9 mouse cellular contexts compared by ENCODE assay signal in the genomic region with DNA sequence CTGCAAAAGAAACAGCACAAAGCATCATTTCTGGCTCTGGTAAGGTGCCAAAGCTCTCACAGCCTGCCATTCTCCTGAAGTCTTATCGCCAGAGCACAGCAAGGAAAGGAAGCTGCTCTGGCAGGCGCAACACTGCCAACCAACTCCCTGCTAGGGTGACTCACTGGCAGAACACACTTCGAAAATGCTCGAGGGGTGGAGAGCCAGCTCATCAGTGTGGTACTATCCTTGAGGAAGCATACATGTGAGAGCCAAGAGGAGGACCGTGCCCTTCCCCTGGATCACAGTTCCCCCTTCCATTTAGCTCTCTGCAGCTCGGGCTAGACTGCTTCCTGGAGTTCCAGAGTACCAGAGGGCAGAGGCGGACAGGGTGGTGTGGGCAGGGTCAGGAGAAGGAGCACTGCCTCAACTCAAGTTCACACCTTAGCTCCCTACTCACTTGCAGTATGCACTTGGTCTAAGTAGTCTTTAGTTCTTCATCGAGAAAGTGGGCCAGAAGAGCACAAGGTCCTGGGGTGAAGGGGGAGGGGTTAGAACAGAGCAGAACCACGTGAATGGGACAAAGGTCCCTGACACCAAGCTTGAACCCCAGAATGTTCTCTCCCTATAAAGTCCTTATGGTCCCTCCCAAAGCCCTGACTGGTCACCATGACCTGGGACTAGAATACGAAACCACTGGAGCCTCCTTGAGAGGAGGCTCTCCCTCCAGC.
DNase-seq lines count a peak whose midpoint lies in the region; ATAC-seq lines count a peak whose summit lies in the region.
"Had no signal": no experiment of that assay in that cellular context is flagged by ENCODE, and none has a peak within 500 bp of the region (broad histone marks: within the 10 kb centered on the region; RNA-seq: fewer than 3 reads in every experiment).

No protein-coding gene starts in this region.

- no peak overlapping the region for H3K4me3 ChIP-seq in forebrain, embryonic 14.5 days (ENCODE audit: low read depth, low read length)
- no peak overlapping the region for H3K4me3 ChIP-seq in midbrain, embryonic 16.5 days (ENCODE audit: low read depth, low read length)
- H3K4me3 ChIP-seq: midbrain, embryonic 12.5 days had no signal

- H3K36me3 ChIP-seq in forebrain, embryonic 14.5 days (ENCODE audit: control insufficient read depth, insufficient read depth, low read length), result no peaks in the 10 kb centered on the region; the same call in 1 of the 2 replicates
- H3K36me3 ChIP-seq in midbrain, embryonic 16.5 days (ENCODE audit: control insufficient read depth, insufficient read depth, low read length), result no peaks in the 10 kb centered on the region

- ATAC-seq in forebrain, embryonic 14.5 days, result peak; percentile 63; the same call in 1 of the 2 replicates
- peak; percentile 27; the same call in 1 of the 2 replicates for ATAC-seq in midbrain, embryonic 16.5 days

- DNase-seq in kidney, adult 9 months, result peak; percentile 53
- no peak for DNase-seq in kidney, adult 18-20 months
- DNase-seq in adrenal gland, adult 2 months, result peak; percentile 73
- DNase-seq in forebrain, embryonic 14.5 days (ENCODE audit: low spot score), result peak; percentile 81
- DNase-seq in kidney, postnatal 36 days, result peak; percentile 39 to 43
- no peak for DNase-seq in c-Kit-positive CD71-positive TER-119-positive erythroid progenitor cells, embryonic 14.5 days (ENCODE audit: low spot score)
- DNase-seq in gastrocnemius, adult 18-20 months (ENCODE audit: low spot score), result no peak

- H3K4me2 ChIP-seq in forebrain, embryonic 14.5 days (ENCODE audit: low read length), result no peak overlapping the region
- no peak overlapping the region for H3K4me2 ChIP-seq in midbrain, embryonic 16.5 days (ENCODE audit: low read length)
- H3K4me2 ChIP-seq: midbrain, embryonic 12.5 days had no signal

- peaks cover 31% of the 10 kb centered on the region for H3K4me1 ChIP-seq in forebrain, embryonic 14.5 days (ENCODE audit: control insufficient read depth, insufficient read depth, low read length)
- H3K4me1 ChIP-seq in midbrain, embryonic 16.5 days (ENCODE audit: control insufficient read depth, insufficient read depth, low read length), result peaks cover 15% of the 10 kb centered on the region

- 72% methylated on average over 10 of the region's 10 CpGs for WGBS in forebrain, embryonic 14.5 days
- 75% methylated on average over 10 of the region's 10 CpGs for WGBS in midbrain, embryonic 16.5 days

- H3K27me3 ChIP-seq in forebrain, embryonic 14.5 days (replicated peaks; ENCODE audit: control insufficient read depth, insufficient read depth, low read length), result no peaks in the 10 kb centered on the region
- no peaks in the 10 kb centered on the region for H3K27me3 ChIP-seq in midbrain, embryonic 16.5 days (ENCODE audit: control insufficient read depth, insufficient read depth, low read depth, low read length)
- H3K27me3 ChIP-seq: midbrain, embryonic 12.5 days had no signal

- H3K27ac ChIP-seq in forebrain, embryonic 14.5 days (ENCODE audit: low read depth, low read length), result peak overlapping the region; percentile 22; the same call in 1 of the 2 replicates
- H3K27ac ChIP-seq in midbrain, embryonic 16.5 days (ENCODE audit: low read length), result no peak overlapping the region
- H3K27ac ChIP-seq: midbrain, embryonic 12.5 days had no signal

- H3K9me3 ChIP-seq in forebrain, embryonic 14.5 days (replicated peaks; ENCODE audit: control insufficient read depth, low read length), result no peaks in the 10 kb centered on the region
- no peaks in the 10 kb centered on the region for H3K9me3 ChIP-seq in midbrain, embryonic 16.5 days (replicated peaks; ENCODE audit: control insufficient read depth, low read length, poor library complexity, severe bottlenecking)
- H3K9me3 ChIP-seq: midbrain, embryonic 12.5 days had no signal

- no peak overlapping the region for H3K9ac ChIP-seq in forebrain, embryonic 14.5 days (ENCODE audit: low read length)
- H3K9ac ChIP-seq in midbrain, embryonic 16.5 days (ENCODE audit: low read depth, low read length), result no peak overlapping the region
- H3K9ac ChIP-seq: midbrain, embryonic 12.5 days had no signal

Comparison
In these comparisons a context has a peak if more than half of its experiments do, and no peak if none do; other contexts are left out.
1. DNase-seq: peak in kidney, adult 9 months (single experiment), adrenal gland, adult 2 months (single experiment), forebrain, embryonic 14.5 days (single experiment) and kidney, postnatal 36 days (2 of 2); none in kidney, adult 18-20 months (single experiment), c-Kit-positive CD71-positive TER-119-positive erythroid progenitor cells, embryonic 14.5 days (single experiment) and gastrocnemius, adult 18-20 months (single experiment).